8 mouse cellular contexts compared by ENCODE assay signal in the genomic region with DNA sequence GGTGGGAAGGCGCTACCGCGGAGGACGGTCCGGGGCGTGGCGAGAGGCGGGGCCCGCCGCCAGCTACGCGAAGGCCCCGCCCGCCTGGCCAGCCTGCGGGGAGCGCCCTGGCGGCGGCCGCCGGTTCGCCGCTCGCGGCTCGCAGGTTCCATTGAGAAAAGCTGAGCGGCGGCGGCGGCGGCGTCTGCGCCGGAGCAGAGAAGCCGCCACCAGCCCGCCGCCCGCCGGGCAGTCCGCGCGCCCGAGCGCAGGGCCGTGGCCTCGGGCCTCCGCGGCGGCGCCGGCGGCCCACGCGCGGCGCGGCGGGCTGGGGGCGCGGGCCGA. TPM values are rescaled to one million over a fixed set of nuclear protein-coding genes. Genes with fewer than 3 reads are reported as not detected.
A peak's percentile ranks its signal among the peaks of the same experiment; 100 is the strongest.
DNase-seq lines count a peak whose midpoint lies in the region; ATAC-seq and TF ChIP-seq lines count a peak whose summit lies in the region.

A gene (plus strand): TSS at position 107 of the 324 bp plus-strand sequence.

- peak within 1 kb of the TSS; percentile 68 for H3K9ac ChIP-seq in forebrain, embryonic 12.5 days
- peak within 1 kb of the TSS; percentile 84 for H3K9ac ChIP-seq in intestine, embryonic 15.5 days
- peak within 1 kb of the TSS; percentile 80 for H3K9ac ChIP-seq in midbrain, embryonic 13.5 days (replicated peaks)

- H3K27ac ChIP-seq in forebrain, embryonic 12.5 days: peak within 1 kb of the TSS; percentile 69
- H3K27ac ChIP-seq in intestine, embryonic 15.5 days: peak within 1 kb of the TSS; percentile 84
- H3K27ac ChIP-seq in midbrain, embryonic 13.5 days: peak within 1 kb of the TSS; percentile 73

- no peaks in the 10 kb centered on the region for H3K9me3 ChIP-seq in E14TG2a.4 (ENCODE audit: low read length)
- no peaks in the 10 kb centered on the region for H3K9me3 ChIP-seq in forebrain, embryonic 12.5 days
- no peaks in the 10 kb centered on the region for H3K9me3 ChIP-seq in intestine, embryonic 15.5 days
- no peaks in the 10 kb centered on the region for H3K9me3 ChIP-seq in midbrain, embryonic 13.5 days

- H3K27me3 ChIP-seq in E14TG2a.4 (ENCODE audit: insufficient read depth, low read length): peaks cover 68% of the 10 kb centered on the region
- H3K27me3 ChIP-seq in forebrain, embryonic 12.5 days: peaks cover 52% of the 10 kb centered on the region
- peaks cover 7% of the 10 kb centered on the region; the same call in 1 of the 2 replicates for H3K27me3 ChIP-seq in intestine, embryonic 15.5 days (replicated peaks)
- peaks cover 41% of the 10 kb centered on the region for H3K27me3 ChIP-seq in midbrain, embryonic 13.5 days

- no peak for ATAC-seq in forebrain, embryonic 12.5 days (ENCODE audit: low FRiP score)
- ATAC-seq in intestine, embryonic 15.5 days: no peak; the same call in 1 of the 2 replicates
- no peak for ATAC-seq in midbrain, embryonic 13.5 days

- no peak for TF ChIP-seq CTCF in E14TG2a.4 (conservative IDR thresholded peaks at IDR 0.05; ENCODE audit: low read length)

- peak within 1 kb of the TSS; percentile 83 for H3K4me3 ChIP-seq in E14TG2a.4 (replicated peaks; ENCODE audit: low read length)
- peak within 1 kb of the TSS; percentile 56 for H3K4me3 ChIP-seq in forebrain, embryonic 12.5 days (replicated peaks)
- peak within 1 kb of the TSS; percentile 75 for H3K4me3 ChIP-seq in intestine, embryonic 15.5 days (replicated peaks)
- peak within 1 kb of the TSS; percentile 74 for H3K4me3 ChIP-seq in midbrain, embryonic 13.5 days (replicated peaks)

- H3K4me1 ChIP-seq in E14TG2a.4 (replicated peaks; ENCODE audit: low read depth, low read length): peaks cover 49% of the 10 kb centered on the region
- H3K4me1 ChIP-seq in forebrain, embryonic 12.5 days: peaks cover 53% of the 10 kb centered on the region
- H3K4me1 ChIP-seq in intestine, embryonic 15.5 days (replicated peaks): peaks cover 44% of the 10 kb centered on the region
- H3K4me1 ChIP-seq in midbrain, embryonic 13.5 days (replicated peaks): peaks cover 51% of the 10 kb centered on the region

- peak within 1 kb of the TSS; percentile 98 for H3K4me2 ChIP-seq in forebrain, embryonic 12.5 days
- peak within 1 kb of the TSS; percentile 96 for H3K4me2 ChIP-seq in intestine, embryonic 15.5 days (replicated peaks)
- peak within 1 kb of the TSS; percentile 99 for H3K4me2 ChIP-seq in midbrain, embryonic 13.5 days (replicated peaks)

- under 1% methylated on average over 30 of the region's 60 CpGs for WGBS in forebrain, embryonic 12.5 days
- 0% methylated on average over 42 of the region's 60 CpGs for WGBS in intestine, embryonic 15.5 days
- WGBS in midbrain, embryonic 13.5 days: under 1% methylated on average over 38 of the region's 60 CpGs

- DNase-seq in frontal cortex, adult 2 months (ENCODE audit: extremely low spot score in 1 of 2, low spot score in 1 of 2): no peak
- DNase-seq in frontal cortex, postnatal 14 days (ENCODE audit: low spot score in 2 of 2): no peak
- no peak for DNase-seq in cerebellum, postnatal 25 days
- DNase-seq in kidney, postnatal 25 days: no peak

- H3K36me3 ChIP-seq in E14TG2a.4 (ENCODE audit: insufficient read depth, low read length): no peaks in the 10 kb centered on the region
- no peaks in the 10 kb centered on the region for H3K36me3 ChIP-seq in forebrain, embryonic 12.5 days (replicated peaks)
- no peaks in the 10 kb centered on the region for H3K36me3 ChIP-seq in intestine, embryonic 15.5 days
- no peaks in the 10 kb centered on the region for H3K36me3 ChIP-seq in midbrain, embryonic 13.5 days

RNA-seq across cellular contexts. Expression of the gene that starts here (rescaled TPM):
- 26.0 and 36.1 TPM in 2 replicates for polyA plus RNA-seq in frontal cortex, adult 2 months (2012; rRNA removed)
- 0.82 and 1.2 TPM in 2 replicates for polyA plus RNA-seq in forebrain, embryonic 12.5 days (2016; fragmentation: Nextera tagmentation; extraction: Ambion mirVana)
- polyA plus RNA-seq in intestine, embryonic 15.5 days (2015; fragmentation: Nextera tagmentation; extraction: Ambion mirVana): 4.9 and 5.2 TPM in 2 replicates
- polyA plus RNA-seq in midbrain, embryonic 13.5 days (2015; fragmentation: Nextera tagmentation; extraction: Ambion mirVana): 1.5 and 2.1 TPM in 2 replicates
